Mouse (Mus musculus) ES-E14 (cell line): Measurements from ENCODE around the gene Tnfsfm13. TPM values are rescaled to one million over a fixed set of nuclear protein-coding genes. Genes with fewer than 3 reads are reported as not detected.
A peak's percentile ranks its signal among the peaks of the same experiment; 100 is the strongest.

Experiments
- DNase-seq: peaks from one replicate; pipeline ENCODE4 v3.0.0-alpha.2; 2013; ENCODE audit warnings: low read depth, low spot score
- H3K27ac ChIP-seq: 2 replicates; pipeline ENCODE4 v1.5.1; 2012; ENCODE audit warnings: low read depth, mild to moderate bottlenecking, low read length, moderate library complexity, mixed read lengths; ENCODE audit not compliant: poor library complexity, insufficient read depth, severe bottlenecking
- H3K36me3 ChIP-seq: 2 replicates; pipeline ENCODE4 v1.6.1; 2012; ENCODE audit warnings: mild to moderate bottlenecking, low read length, moderate library complexity, mixed read lengths; ENCODE audit not compliant: control insufficient read depth, poor library complexity, insufficient read depth, severe bottlenecking
- H3K4me1 ChIP-seq, 2 experiments: fragments of 150-350 bp in 1 of 2; sonication (generic) in 1 of 2; 2 replicates each; pipeline ENCODE4 v1.6.1; 2012; ENCODE audit warnings: low read length in 2 of 2, mild to moderate bottlenecking in 1 of 2, mixed read lengths in 1 of 2; ENCODE audit not compliant: control insufficient read depth in 2 of 2, insufficient read depth in 2 of 2, poor library complexity in 1 of 2
- H3K4me3 ChIP-seq, 2 experiments: fragments of 150-350 bp in 1 of 2; sonication (generic) in 1 of 2; 2 replicates each; pipeline ENCODE4 v1.5.1; 2012; ENCODE audit warnings: low read length in 2 of 2, low read depth in 1 of 2, mild to moderate bottlenecking in 1 of 2, mixed read lengths in 1 of 2; ENCODE audit not compliant: insufficient read depth in 1 of 2, poor library complexity in 1 of 2, severe bottlenecking in 1 of 2
- H3K9ac ChIP-seq: 2 replicates; pipeline ENCODE4 v1.6.1; 2012; ENCODE audit warnings: low read depth, mild to moderate bottlenecking, low read length, mixed read lengths; ENCODE audit not compliant: poor library complexity, insufficient read depth, severe bottlenecking
- H3K9me3 ChIP-seq: fragments of 150-350 bp; sonication (generic); 2 replicates; pipeline ENCODE4 v1.6.1; 2012; ENCODE audit warnings: low read depth, mild to moderate bottlenecking, low read length; ENCODE audit not compliant: control insufficient read depth, insufficient read depth
- CHD2 ChIP-seq: IDR thresholded peaks from 2 replicates; pipeline ENCODE4 v1.6.1; 2014; ENCODE audit warnings: mild to moderate bottlenecking, low read depth, low read length, inconsistent platforms
- HCFC1 ChIP-seq: IDR thresholded peaks from 2 replicates; pipeline ENCODE4 v1.6.1; 2012; ENCODE audit warnings: low read length, inconsistent platforms, borderline replicate concordance; ENCODE audit not compliant: insufficient read depth
- MAFK ChIP-seq: IDR thresholded peaks from 2 replicates; pipeline ENCODE4 v1.6.1; 2014; ENCODE audit warnings: mild to moderate bottlenecking, low read depth, low read length, inconsistent platforms; ENCODE audit not compliant: insufficient read depth
- ZC3H11A ChIP-seq: IDR thresholded peaks from 2 replicates; pipeline ENCODE4 v1.6.1; 2012; ENCODE audit warnings: low read depth, mild to moderate bottlenecking, inconsistent platforms, low read length, borderline replicate concordance
- ZNF384 ChIP-seq: IDR thresholded peaks from 2 replicates; pipeline ENCODE4 v1.6.1; 2012; ENCODE audit warnings: low read depth, low read length, inconsistent platforms
- in situ Hi-C, 2 experiments: fragments of 600-800 bp; cut with MboI; formaldehyde crosslinking; loops; one replicate each; pipeline ENCODE4 v1.15.1; 2025; ENCODE audit warnings: low sequenced_read_pairs in 2 of 2, inconsistent platforms in 1 of 2; ENCODE audit not compliant: unreplicated experiment in 2 of 2
- total RNA-seq: library from RNA; depleted of rRNA; stranded (reverse); fragments of 300-350 nt; gene quantifications from 2 replicates; pipeline ENCODE4 v1.2.3, GENCODE M21; 2012

The Tnfsfm13 gene
- total RNA-seq, 1 experiment, result 13.7 TPM

DNA sequence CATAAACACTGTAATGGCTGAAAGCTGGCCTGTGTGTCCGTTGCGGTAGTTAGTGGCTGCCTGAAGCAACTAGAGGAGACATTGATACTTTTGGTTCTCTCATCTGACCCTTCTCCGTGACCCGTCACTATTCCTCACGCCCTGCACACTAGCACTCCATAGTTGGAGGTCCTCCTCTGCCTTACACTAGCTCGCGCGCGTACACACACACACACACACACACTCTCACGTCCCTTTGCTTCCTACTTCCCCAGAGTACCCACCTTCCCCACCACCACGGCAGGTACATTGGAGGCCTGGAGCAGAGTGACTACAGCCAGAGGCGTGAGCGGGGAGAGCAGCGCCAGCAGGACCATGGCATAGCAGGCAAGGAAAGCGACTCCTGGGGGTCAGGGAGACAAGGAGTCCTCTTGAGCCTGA is 38.4 kb downstream of the Tnfsfm13 start:
- H3K4me1 ChIP-seq, result peaks cover 3 to 14% of the 10 kb centered on the region in 2 experiments; a peak in 3 of 4 replicates
- peak overlapping the region; percentile 35; the same call in 1 of the 2 replicates for H3K9ac ChIP-seq
- H3K36me3 ChIP-seq, result peaks cover 31% of the 10 kb centered on the region

DNA sequence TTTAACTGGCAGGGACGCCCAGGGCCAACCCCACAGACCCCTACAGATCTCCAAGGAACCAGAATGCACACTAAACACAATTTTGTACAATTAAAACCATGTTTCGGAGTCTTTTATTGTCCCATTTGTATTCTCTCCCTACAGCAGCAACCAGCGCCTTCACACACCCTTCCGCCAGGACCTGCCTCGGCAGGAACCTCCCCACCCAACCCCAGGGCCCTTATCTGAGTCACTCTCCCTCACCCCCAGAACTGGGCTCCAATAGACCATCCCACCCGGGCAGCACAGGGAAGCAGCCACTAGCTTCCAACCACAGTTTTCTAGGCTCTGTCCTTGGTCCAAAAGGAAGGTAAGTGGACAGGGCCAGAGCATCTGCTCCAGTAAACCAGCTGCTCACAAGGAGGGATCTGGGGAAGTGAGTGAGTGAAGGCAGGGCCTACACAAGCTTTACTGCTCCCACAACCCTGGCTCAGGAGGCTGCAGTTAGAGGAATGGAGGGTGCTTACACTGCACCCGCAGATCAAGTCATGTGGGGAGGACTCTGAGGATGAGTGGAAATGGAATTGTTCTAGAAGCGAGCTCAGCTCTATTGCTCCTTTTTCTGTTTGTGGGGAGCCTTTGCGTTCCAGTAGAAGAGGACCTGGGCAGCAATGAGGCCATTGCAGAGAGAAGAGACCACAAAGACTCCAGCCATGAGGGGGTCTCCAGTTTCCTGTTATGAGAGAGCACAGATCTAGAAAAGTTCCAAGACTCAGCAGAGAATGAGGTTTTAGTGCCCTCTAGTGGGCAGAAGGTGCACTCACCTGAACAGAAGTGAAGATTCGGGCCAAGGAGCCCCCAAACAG is 39.1 kb downstream of the Tnfsfm13 start:
- H3K36me3 ChIP-seq, result peaks cover 37% of the 10 kb centered on the region
- H3K4me3 ChIP-seq, result peak overlapping the region; percentile 71 to 76; a peak in 3 of 4 replicates
- in situ Hi-C loops, result loop anchor here in 1 of 2 experiments (10.0 kb wide), 1 partner anchor 58 kb away; no protein-coding TSS in a partner anchor
- DNase-seq, result no peak
- H3K9me3 ChIP-seq, result no peaks in the 10 kb centered on the region
- TF ChIP-seq ZC3H11A (peak; percentile 17; the same call in 1 of the 2 replicates), ZNF384 (no peak), CHD2 (no peak)
- H3K4me1 ChIP-seq, result peaks cover 3 to 14% of the 10 kb centered on the region in 2 experiments; a peak in 3 of 4 replicates
- peak overlapping the region; percentile 81; the same call in 1 of the 2 replicates for H3K9ac ChIP-seq
- peak overlapping the region; percentile 88 for H3K27ac ChIP-seq

More for the DNA sequence above, 38.4 kb downstream of the Tnfsfm13 start:
- DNase-seq, result no peak
- peak overlapping the region; percentile 52 for H3K27ac ChIP-seq
- in situ Hi-C loops, result loop anchor here in 1 of 2 experiments (10.0 kb wide), 1 partner anchor 57 kb away; no protein-coding TSS in a partner anchor
- peak overlapping the region; percentile 50 to 76; a peak in 3 of 4 replicates for H3K4me3 ChIP-seq
- TF ChIP-seq MAFK, result no peak
- no peak for TF ChIP-seq HCFC1
- TF ChIP-seq ZC3H11A, result no peak
- no peak for TF ChIP-seq ZNF384
- no peak for TF ChIP-seq CHD2
- H3K9me3 ChIP-seq, result no peaks in the 10 kb centered on the region

DNA sequence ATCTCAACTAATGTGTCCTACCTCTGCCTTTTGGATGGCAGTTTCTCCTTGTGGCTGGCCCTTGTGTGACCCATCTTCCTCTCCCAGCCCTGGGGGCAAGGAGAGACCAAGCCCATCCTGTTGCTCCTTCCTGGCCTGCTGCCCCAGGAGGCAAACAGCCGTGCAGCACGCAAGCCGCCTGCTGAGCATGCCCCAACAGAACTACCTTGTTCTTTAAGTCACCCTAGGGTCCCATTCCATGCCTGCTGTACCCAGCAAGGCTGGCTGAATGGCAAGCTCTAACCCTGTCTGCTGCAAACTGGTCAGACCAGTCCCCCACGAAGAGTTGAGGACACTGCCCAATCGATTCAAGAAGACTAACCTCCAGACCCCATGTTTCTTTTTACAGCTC is 39.8 kb downstream of the Tnfsfm13 start:
- no peak for DNase-seq
- TF ChIP-seq ZNF384, result no peak
- TF ChIP-seq MAFK, result no peak
- TF ChIP-seq ZC3H11A, result no peak
- no peak for TF ChIP-seq CHD2
- H3K36me3 ChIP-seq, result peaks cover 44% of the 10 kb centered on the region
- peak overlapping the region; percentile 71 to 76 for H3K4me3 ChIP-seq
- in situ Hi-C loops, result loop anchor here in 1 of 2 experiments (10.0 kb wide), 1 partner anchor 59 kb away; no protein-coding TSS in a partner anchor
- no peaks in the 10 kb centered on the region for H3K9me3 ChIP-seq
- peak overlapping the region; percentile 81 for H3K9ac ChIP-seq
- peak overlapping the region; percentile 88; the same call in 1 of the 2 replicates for H3K27ac ChIP-seq
- H3K4me1 ChIP-seq, result peaks cover 3 to 14% of the 10 kb centered on the region in 2 experiments; a peak in 3 of 4 replicates

DNA sequence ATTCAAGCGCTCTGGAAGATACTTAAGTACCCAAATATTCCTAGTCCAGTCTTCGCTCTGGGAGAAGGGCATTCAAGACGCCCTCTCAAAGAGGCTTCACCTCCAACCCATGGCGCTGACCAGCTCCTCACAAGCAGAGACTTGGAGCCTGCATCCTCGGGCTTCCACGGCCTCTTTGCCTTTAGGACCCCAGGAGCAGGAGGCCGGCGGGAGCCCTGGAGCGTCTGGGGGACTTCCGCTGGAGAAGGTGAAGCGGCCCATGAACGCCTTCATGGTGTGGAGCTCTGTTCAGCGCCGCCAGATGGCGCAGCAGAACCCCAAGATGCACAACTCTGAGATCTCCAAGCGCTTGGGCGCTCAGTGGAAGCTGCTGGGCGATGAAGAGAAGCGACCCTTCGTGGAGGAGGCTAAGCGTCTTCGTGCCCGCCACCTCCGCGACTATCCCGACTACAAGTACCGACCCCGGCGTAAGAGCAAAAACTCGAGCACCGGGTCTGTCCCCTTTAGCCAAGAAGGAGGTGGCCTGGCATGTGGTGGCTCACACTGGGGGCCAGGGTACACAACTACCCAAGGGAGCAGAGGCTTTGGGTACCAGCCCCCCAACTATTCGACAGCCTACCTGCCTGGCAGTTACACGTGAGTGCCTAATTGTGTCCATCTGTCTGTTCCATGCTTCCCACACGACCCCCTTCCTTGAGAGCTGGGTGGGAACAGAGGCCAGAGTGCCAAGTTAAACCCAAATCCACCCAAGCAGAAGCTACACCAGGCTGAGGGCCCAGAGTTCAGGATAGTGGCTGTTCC is 40.4 kb downstream of the Tnfsfm13 start, which contains the start of gene Sox15:
Gene Sox15, plus strand, starts transcription at position 51 of the 801 bp plus-strand sequence.
- Histone ChIP-seq H3K4me1 (peaks cover 3 to 17% of the 10 kb centered on the region in 2 experiments; a peak in 3 of 4 replicates), H3K27ac (peak within 1 kb of the TSS; percentile 88), H3K9ac (peak within 1 kb of the TSS; percentile 81), H3K36me3 (peaks cover 50% of the 10 kb centered on the region), H3K9me3 (no peaks in the 10 kb centered on the region), H3K4me3 (peak within 1 kb of the TSS; percentile 71 to 76)
- in situ Hi-C loops, result loop anchor here in 1 of 2 experiments (10.0 kb wide), 1 partner anchor 59 kb away; no protein-coding TSS in a partner anchor
- DNase-seq, result no peak
- TF ChIP-seq MAFK (no peak), HCFC1 (no peak), CHD2 (no peak), ZNF384 (no peak), ZC3H11A (0 out of 2 replicates have a peak, but pooled peaks have one; percentile 3)
